Mouse (Mus musculus): ENCODE measurements at regions not wholly inside any gene's neighbourhood (a gene's known extent, or its start where the extent isn't known, plus 50 kb on each side); places are given as distances from the start of the nearest gene placed in this dataset.

DNA sequence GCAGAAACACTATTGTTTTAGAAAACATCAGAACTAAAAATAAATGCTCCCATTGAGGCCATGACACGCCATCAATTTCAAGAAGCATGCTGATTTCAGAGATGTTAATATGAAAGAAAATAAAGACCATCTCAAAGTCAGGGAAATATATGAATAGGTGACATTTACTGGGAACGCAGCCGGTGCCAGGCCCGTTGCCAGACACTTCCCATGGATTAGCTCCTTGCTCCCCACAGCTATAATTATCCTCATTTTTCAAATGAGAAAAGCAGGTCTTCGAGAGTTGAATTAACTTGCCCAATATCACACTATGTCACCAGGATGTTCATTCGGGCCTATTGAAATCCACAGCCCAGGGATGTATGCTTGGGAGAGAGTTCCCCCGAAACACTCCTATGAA lies 165.2 kb upstream of the Rgma start:
- Histone ChIP-seq H3K27me3 (replicated peaks; ENCODE audit: control insufficient read depth, insufficient read depth, low read length) (no peaks in the 10 kb centered on the region), H3K4me2 (ENCODE audit: low read depth, low read length) (no peak overlapping the region), H3K27ac (ENCODE audit: low read length) (no peak overlapping the region), H3K4me3 (ENCODE audit: low read length) (no peak overlapping the region), H3K9me3 (ENCODE audit: control insufficient read depth, low read length) (no peaks in the 10 kb centered on the region), H3K36me3 (ENCODE audit: control insufficient read depth, insufficient read depth, low read length) (no peaks in the 10 kb centered on the region), H3K9ac (ENCODE audit: low read depth, low read length) (no peak overlapping the region), H3K4me1 (ENCODE audit: control insufficient read depth, insufficient read depth, low read length) (peaks cover 10% of the 10 kb centered on the region)
- WGBS, result 80% methylated on average over 7 of the region's 7 CpGs
- no peak for ATAC-seq

DNA sequence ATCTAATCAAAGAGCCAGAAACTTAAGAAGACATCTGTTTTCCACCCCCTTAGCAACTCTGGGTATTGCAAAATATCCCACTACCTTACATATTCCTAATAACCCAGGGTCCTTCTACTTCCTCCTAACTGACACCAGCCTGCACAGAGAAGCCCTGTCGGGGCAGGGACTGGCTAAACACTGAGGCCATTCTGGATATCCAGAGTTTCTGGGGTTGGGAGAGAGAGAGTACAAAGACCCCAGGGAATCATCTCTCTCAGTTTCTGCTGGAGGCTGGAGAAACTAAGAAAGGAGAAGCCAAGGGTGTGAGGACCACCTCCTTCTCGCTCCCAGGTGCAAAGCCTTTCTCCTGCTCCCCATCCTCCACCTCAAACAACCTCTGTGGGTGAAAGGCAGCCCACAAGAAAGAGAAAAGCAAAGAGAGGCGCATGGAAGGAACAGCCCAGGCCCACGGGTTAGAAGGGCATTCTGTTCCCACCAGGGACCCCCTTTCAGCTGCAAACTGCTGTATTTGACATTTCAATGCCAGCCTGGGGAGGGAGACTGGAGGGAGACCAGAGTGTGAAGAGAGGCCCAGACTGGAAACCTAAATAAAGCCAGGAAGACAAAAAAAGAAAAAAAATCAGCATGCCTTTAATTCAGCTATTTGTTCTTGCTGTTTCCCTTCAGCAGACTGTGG lies 152.9 kb upstream of the Rgma start:
- WGBS, result 35% methylated on average over 4 of the region's 4 CpGs
- no peaks in the 10 kb centered on the region for H3K9me3 ChIP-seq (ENCODE audit: control insufficient read depth, low read length)

GRCm38 (mm10) chr7:73222929-73223512 lies 152.3 kb upstream of the Rgma start:
- no peak overlapping the region for H3K27ac ChIP-seq (ENCODE audit: low read length)
- ATAC-seq, result no peak
- no peaks in the 10 kb centered on the region for H3K36me3 ChIP-seq (ENCODE audit: control insufficient read depth, insufficient read depth, low read length)
- H3K4me1 ChIP-seq (ENCODE audit: control insufficient read depth, insufficient read depth, low read length), result no peaks in the 10 kb centered on the region
- H3K9me3 ChIP-seq (ENCODE audit: control insufficient read depth, low read length), result no peaks in the 10 kb centered on the region
- no peak overlapping the region for H3K4me3 ChIP-seq (ENCODE audit: low read length)
- H3K4me2 ChIP-seq (ENCODE audit: low read depth, low read length), result no peak overlapping the region
- H3K9ac ChIP-seq (ENCODE audit: low read depth, low read length), result no peak overlapping the region
- H3K27me3 ChIP-seq (replicated peaks; ENCODE audit: control insufficient read depth, insufficient read depth, low read length), result no peaks in the 10 kb centered on the region
- WGBS, result 53% methylated on average over 2 of the region's 2 CpGs

More for the DNA sequence above, 152.9 kb upstream of the Rgma start:
- H3K9ac ChIP-seq (ENCODE audit: low read depth, low read length), result no peak overlapping the region
- no peak overlapping the region for H3K4me3 ChIP-seq (ENCODE audit: low read length)
- H3K27ac ChIP-seq (ENCODE audit: low read length), result no peak overlapping the region
- no peaks in the 10 kb centered on the region for H3K27me3 ChIP-seq (replicated peaks; ENCODE audit: control insufficient read depth, insufficient read depth, low read length)
- ATAC-seq, result no peak
- H3K36me3 ChIP-seq (ENCODE audit: control insufficient read depth, insufficient read depth, low read length), result no peaks in the 10 kb centered on the region
- H3K4me1 ChIP-seq (ENCODE audit: control insufficient read depth, insufficient read depth, low read length), result no peaks in the 10 kb centered on the region
- no peak overlapping the region for H3K4me2 ChIP-seq (ENCODE audit: low read depth, low read length)

DNA sequence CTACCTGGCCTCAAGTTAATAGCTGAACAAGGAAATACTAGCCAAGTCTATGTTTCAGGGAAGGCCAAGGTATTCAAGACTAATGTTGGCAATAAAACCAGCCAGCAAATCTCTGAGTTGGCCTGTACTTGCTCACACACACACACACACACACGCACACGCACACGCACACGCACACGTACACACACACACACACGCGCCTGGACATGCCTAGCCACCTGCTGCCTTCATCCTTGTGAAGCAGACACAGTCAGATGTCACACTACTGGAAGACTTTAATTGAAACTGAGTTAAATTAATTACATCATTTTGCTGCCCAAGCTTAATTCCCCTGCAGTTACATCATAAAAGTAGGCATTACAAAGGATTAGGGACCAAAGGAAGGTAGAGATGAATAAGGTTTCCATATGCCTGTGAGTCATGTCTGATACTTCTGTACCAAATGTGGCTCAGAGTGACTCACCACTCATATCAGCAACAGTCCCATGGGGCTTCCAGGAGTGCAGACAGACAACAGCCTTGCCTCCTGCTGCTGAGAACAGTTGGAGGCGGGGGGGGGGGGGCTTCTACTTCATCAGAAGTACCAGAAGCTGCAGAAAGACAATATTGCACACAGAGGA lies 141.7 kb upstream of the Rgma start:
- H3K4me2 ChIP-seq (ENCODE audit: low read depth, low read length), result no peak overlapping the region
- 87% methylated on average over 8 of the region's 8 CpGs for WGBS
- H3K4me1 ChIP-seq (ENCODE audit: control insufficient read depth, insufficient read depth, low read length), result no peaks in the 10 kb centered on the region
- H3K9me3 ChIP-seq (ENCODE audit: control insufficient read depth, low read length), result no peaks in the 10 kb centered on the region
- no peak overlapping the region for H3K4me3 ChIP-seq (ENCODE audit: low read length)
- H3K9ac ChIP-seq (ENCODE audit: low read depth, low read length), result no peak overlapping the region
- no peak overlapping the region for H3K27ac ChIP-seq (ENCODE audit: low read length)
- no peaks in the 10 kb centered on the region for H3K36me3 ChIP-seq (ENCODE audit: control insufficient read depth, insufficient read depth, low read length)
- no peaks in the 10 kb centered on the region for H3K27me3 ChIP-seq (replicated peaks; ENCODE audit: control insufficient read depth, insufficient read depth, low read length)
- ATAC-seq, result no peak

- H3K9ac ChIP-seq (ENCODE audit: low read depth, low read length), result no peak overlapping the region
- H3K27ac ChIP-seq (ENCODE audit: low read length), result no peak overlapping the region
- no peaks in the 10 kb centered on the region for H3K36me3 ChIP-seq (ENCODE audit: control insufficient read depth, insufficient read depth, low read length)
- no peaks in the 10 kb centered on the region for H3K4me1 ChIP-seq (ENCODE audit: control insufficient read depth, insufficient read depth, low read length)
- 26% methylated on average over 4 of the region's 4 CpGs for WGBS
- no peak overlapping the region for H3K4me3 ChIP-seq (ENCODE audit: low read length)
- no peak overlapping the region for H3K4me2 ChIP-seq (ENCODE audit: low read depth, low read length)
- H3K9me3 ChIP-seq (ENCODE audit: control insufficient read depth, low read length), result no peaks in the 10 kb centered on the region
- H3K27me3 ChIP-seq (replicated peaks; ENCODE audit: control insufficient read depth, insufficient read depth, low read length), result no peaks in the 10 kb centered on the region
- no peak for ATAC-seq
Observed at GRCm38 (mm10) chr7:73238486-73238885, 136.8 kb upstream of the Rgma start.

DNA sequence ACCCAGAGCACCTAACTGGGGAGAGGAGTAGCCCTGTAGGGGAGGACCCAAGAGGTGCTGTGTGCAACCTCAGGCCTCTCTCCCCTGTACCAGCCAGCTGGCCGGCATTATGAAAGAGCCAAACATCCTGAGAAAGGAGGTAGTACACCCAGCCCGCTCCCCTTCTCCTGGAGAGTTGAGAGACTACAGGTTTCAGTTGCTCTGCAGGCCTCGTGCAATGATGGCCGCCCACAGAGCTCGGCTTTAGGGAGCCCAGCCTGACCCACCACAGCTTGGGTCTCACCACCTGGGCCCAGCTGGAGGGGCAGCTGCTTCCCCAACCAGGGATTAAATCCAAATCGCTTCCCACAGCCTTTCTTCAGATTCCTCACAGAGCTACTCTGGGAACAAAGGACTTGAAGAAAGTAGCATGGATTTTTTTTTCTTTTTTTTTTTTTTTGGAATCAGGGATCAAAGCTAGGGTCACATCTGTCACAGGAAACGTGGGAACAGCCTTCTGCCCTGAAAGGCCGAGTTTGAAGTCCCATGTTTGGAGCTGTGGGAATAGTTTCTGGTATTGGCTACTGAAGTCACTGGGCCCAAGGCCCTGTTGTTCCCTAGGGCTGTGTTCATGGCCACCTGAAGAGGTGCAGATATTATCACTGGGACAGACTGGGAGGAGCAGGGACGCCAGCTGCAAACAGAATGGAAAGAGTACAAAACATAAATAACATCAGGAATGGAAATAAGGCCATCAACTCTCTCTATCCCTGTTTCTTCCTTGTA lies 131.5 kb upstream of the Rgma start:
- Histone ChIP-seq H3K4me1 (ENCODE audit: control insufficient read depth, insufficient read depth, low read length) (no peaks in the 10 kb centered on the region), H3K4me2 (ENCODE audit: low read depth, low read length) (no peak overlapping the region), H3K9ac (ENCODE audit: low read depth, low read length) (no peak overlapping the region), H3K9me3 (ENCODE audit: control insufficient read depth, low read length) (no peaks in the 10 kb centered on the region), H3K27me3 (replicated peaks; ENCODE audit: control insufficient read depth, insufficient read depth, low read length) (no peaks in the 10 kb centered on the region), H3K4me3 (ENCODE audit: low read length) (no peak overlapping the region), H3K36me3 (ENCODE audit: control insufficient read depth, insufficient read depth, low read length) (no peaks in the 10 kb centered on the region), H3K27ac (ENCODE audit: low read length) (no peak overlapping the region)
- ATAC-seq, result no peak
- WGBS, result 57% methylated on average over 9 of the region's 9 CpGs

- H3K4me3 ChIP-seq (ENCODE audit: low read length), result no peak overlapping the region
- no peaks in the 10 kb centered on the region for H3K9me3 ChIP-seq (ENCODE audit: control insufficient read depth, low read length)
- H3K27ac ChIP-seq (ENCODE audit: low read length), result no peak overlapping the region
- no peak for ATAC-seq
- H3K4me2 ChIP-seq (ENCODE audit: low read depth, low read length), result no peak overlapping the region
- no peaks in the 10 kb centered on the region for H3K27me3 ChIP-seq (replicated peaks; ENCODE audit: control insufficient read depth, insufficient read depth, low read length)
- no peak overlapping the region for H3K9ac ChIP-seq (ENCODE audit: low read depth, low read length)
- 84% methylated on average over 2 of the region's 2 CpGs for WGBS
- no peaks in the 10 kb centered on the region for H3K4me1 ChIP-seq (ENCODE audit: control insufficient read depth, insufficient read depth, low read length)
- no peaks in the 10 kb centered on the region for H3K36me3 ChIP-seq (ENCODE audit: control insufficient read depth, insufficient read depth, low read length)
Observed at GRCm38 (mm10) chr7:73245431-73245830, 129.9 kb upstream of the Rgma start.

GRCm38 (mm10) chr7:73250593-73250992 lies 124.7 kb upstream of the Rgma start:
- H3K27ac ChIP-seq (ENCODE audit: low read length), result no peak overlapping the region
- whole genome bisulfite sequencing, result 70% methylated on average over 8 of the region's 8 CpGs
- H3K9me3 ChIP-seq (ENCODE audit: control insufficient read depth, low read length), result no peaks in the 10 kb centered on the region
- H3K4me3 ChIP-seq (ENCODE audit: low read length), result no peak overlapping the region
- no peak overlapping the region for H3K4me2 ChIP-seq (ENCODE audit: low read depth, low read length)
- no peak overlapping the region for H3K9ac ChIP-seq (ENCODE audit: low read depth, low read length)
- no peaks in the 10 kb centered on the region for H3K27me3 ChIP-seq (replicated peaks; ENCODE audit: control insufficient read depth, insufficient read depth, low read length)
- ATAC-seq, result no peak
- no peaks in the 10 kb centered on the region for H3K36me3 ChIP-seq (ENCODE audit: control insufficient read depth, insufficient read depth, low read length)
- no peaks in the 10 kb centered on the region for H3K4me1 ChIP-seq (ENCODE audit: control insufficient read depth, insufficient read depth, low read length)

- no peak overlapping the region for H3K4me2 ChIP-seq (ENCODE audit: low read depth, low read length)
- no peak overlapping the region for H3K27ac ChIP-seq (ENCODE audit: low read length)
- no peaks in the 10 kb centered on the region for H3K9me3 ChIP-seq (ENCODE audit: control insufficient read depth, low read length)
- H3K27me3 ChIP-seq (replicated peaks; ENCODE audit: control insufficient read depth, insufficient read depth, low read length), result no peaks in the 10 kb centered on the region
- no peaks in the 10 kb centered on the region for H3K4me1 ChIP-seq (ENCODE audit: control insufficient read depth, insufficient read depth, low read length)
- H3K9ac ChIP-seq (ENCODE audit: low read depth, low read length), result no peak overlapping the region
- H3K4me3 ChIP-seq (ENCODE audit: low read length), result no peak overlapping the region
- no peaks in the 10 kb centered on the region for H3K36me3 ChIP-seq (ENCODE audit: control insufficient read depth, insufficient read depth, low read length)
- ATAC-seq, result no peak
- 76% methylated on average over 6 of the region's 6 CpGs for WGBS
Observed at GRCm38 (mm10) chr7:73251187-73251740, 124.0 kb upstream of the Rgma start.
